Mouse (Mus musculus) frontal cortex, postnatal 14 days (tissue): Measurements from ENCODE around the gene Akr7a5.

ENCODE experiments used
- DNase-seq, 2 experiments: peaks; one replicate each; pipeline ENCODE4 v3.0.0; 2022; ENCODE audit warnings: low spot score in 2 of 2

Gene Akr7a5

DNA sequence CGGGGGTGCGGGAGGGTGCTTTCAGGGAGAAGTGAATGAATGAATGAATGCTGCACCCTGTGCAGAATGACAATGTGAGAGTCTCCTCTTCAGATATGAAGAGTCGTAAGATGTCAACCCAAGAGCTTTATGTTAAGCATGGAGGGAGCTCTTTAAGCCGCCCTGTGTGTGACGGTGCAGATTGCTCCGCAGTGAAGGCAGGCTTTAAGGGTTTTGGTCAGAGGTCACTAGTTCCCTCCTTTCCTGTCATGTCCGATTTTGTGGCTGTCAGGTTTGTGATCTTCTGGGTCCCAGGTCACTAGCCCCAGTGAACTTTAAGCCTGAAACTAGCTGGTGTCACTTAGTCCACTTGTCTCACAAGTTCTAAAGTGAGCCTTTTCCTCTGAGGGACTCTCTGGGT, 42.3 kb downstream of the Akr7a5 start:
- no peak for DNase-seq

DNA sequence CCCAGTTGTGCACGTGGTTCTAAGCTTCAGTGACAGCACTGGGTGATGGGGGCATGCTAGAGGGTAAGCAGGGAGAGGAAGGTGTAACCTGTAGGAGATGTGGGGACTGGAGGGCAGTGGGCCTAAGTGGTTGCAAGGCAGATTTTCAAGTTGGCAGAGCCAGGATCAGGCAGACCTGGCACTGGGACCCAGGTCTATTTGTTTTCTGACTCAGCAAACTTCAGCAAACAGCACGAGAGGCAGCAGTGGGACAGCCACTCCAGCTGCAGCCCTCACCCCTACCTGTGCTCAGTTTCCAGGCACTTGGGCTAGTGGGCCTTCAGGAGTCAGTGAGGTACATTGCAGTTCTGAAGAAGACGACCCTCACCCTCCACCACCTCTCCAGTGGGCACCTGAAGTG, 46.7 kb downstream of the Akr7a5 start:
- no peak for DNase-seq

DNA sequence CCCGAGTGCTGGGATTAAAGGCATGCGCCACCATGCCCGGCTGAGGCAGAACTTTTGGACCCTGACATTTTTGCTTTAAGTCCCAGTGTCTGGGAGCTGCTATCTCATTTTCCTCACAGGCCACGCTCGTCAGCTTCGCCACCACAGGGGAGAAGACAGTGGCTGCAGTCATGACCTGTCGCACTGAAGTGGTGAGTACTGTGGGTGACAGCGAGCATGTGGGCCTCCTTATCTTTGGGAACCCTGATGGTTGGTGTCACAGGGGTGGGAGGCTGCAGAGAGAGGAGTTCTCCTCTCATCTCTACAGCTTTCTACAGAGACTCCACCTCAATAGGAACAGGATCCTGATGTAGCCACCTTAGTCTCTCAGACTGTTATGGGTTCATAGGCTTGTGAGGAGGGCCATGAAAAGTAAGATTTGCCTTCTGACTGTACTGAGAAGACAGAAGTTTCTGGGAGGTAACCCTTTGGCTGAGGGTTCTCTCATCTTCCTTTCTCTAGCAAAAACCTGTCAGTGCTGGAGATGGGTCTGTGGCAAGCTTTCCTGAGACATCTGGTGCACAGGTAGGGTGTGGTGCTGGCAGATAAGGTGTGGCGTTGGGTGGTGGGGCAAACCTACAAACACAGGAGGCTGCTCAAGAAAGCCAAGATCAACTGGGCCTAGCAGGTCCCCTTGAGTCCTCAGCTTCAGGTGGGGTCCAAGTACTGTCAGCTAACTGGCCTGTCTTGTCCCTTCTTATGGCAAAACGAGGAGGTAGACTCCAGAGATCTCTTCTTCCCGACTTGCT, 50.4 kb downstream of the Akr7a5 start:
- no peak for DNase-seq

DNA sequence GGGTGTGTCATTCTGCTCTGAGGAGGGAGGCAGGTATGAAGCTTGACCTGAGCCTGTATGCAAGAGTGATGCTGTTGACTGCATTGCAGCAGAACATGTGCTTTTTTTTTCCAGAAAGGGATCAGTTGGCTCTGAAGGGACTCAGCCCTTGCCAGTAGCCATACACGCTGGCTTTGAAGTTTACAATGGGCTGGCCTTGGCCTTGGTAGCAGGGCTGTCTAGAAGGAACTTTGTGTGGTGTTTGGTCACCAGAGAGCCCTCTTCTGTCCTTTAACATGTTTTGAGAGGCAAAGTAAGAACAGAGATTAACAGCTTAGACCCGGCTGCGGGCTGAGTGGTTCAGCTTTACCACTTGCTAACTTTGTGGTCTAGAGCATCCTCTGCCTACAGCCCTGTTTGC, 56.8 kb downstream of the Akr7a5 start:
- DNase-seq = no peak
